Mouse (Mus musculus) heart, adult 2 months (tissue): ENCODE data around the gene Mettl25.

Source experiments
- CTCF ChIP-seq: fragments of 200-600 bp; IDR thresholded peaks from 2 replicates; pipeline ENCODE4 v1.8.1; 2022; ENCODE audit warnings: antibody characterized with exemption, mild to moderate bottlenecking, moderate library complexity
- EP300 ChIP-seq: fragments of 200-500 bp; IDR thresholded peaks from 2 replicates; pipeline ENCODE4 v1.6.1; 2011; ENCODE audit warnings: low read depth, low read length, control low read depth; ENCODE audit not compliant: insufficient read depth
- POLR2A ChIP-seq: fragments of 200-500 bp; IDR thresholded peaks from 2 replicates; pipeline ENCODE4 v1.6.1; 2011; ENCODE audit warnings: mild to moderate bottlenecking, low read depth, low read length, control low read depth; ENCODE audit not compliant: insufficient read depth

- TF ChIP-seq CTCF (no peak), POLR2A (no peak), EP300 (no peak)
Observed at GRCm38 (mm10) chr10:105727353-105727752, 113.8 kb downstream of the Mettl25 start.
